Mouse (Mus musculus) kidney, adult 9 months (tissue): ENCODE data around the gene Xpnpep1.

Experiments
- DNase-seq: peaks from one replicate; pipeline ENCODE4 v3.0.0; 2022

Gene Xpnpep1

GRCm38 (mm10) chr19:53040164-53041132 lies at the start of gene Xpnpep1:
TSS of gene Xpnpep1 (minus strand) at chr19:53040214.
- DNase-seq: no peak

DNA sequence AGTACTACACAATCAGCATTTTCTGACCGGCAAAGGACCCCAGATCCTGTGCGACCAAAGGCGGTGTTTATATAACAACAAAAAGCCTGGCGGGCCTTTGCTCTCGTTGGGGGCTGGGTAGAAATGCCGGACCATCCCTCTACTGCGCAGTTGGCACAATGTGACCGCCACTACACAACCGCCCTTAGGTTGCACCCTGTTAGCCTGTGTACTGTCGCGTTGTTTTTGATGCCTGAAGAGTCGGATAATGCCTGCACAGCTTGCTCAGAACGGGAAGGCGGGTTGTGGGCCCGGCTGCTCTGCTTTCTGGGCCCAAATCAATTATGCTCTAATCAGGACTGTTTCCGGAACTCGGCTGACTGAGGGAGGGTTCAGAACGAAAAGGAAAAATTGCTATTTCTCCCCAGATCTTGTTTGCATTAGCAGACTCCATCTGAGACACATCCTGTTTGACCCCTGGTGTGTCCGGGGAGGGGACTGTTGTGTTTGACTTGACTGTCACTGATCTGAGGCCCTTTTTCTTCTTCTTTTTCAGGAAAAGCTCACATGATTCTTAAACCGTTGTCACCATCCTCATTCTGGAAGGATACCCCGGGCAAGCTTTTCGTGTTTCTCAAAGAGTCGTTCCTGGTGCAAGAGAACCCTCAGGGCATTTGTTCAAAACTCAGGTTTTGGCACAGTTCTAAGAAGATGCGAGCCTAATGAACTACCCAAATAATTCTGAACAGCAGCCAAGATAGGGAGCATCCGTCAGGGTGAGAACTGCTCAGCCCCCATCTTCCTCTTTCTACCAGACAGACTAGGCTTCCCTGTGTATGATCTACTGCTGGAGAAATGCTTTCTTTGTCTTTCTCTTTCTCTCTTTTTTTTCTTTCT lies 47.5 kb upstream of the Xpnpep1 start:
- peak; percentile 32 for DNase-seq

DNA sequence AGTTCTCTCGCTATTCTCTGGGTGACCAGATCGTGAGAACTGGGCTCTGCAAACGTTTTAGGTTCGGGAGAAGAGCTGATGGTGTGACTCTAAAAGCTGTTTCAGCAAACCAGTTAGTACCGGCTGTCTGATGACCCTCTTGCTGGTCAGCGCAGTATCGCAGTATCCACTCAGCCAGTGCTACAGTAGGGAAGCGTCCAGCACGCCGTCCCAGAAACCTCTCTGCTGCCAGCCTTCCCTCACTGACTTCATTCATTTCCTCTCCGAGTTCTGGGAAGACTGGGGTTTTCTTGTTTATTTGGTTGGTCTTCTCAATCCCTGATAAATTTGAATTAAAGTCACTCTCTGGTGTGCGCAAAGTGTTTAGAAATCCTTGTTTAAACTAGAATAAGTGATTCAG lies 46.8 kb upstream of the Xpnpep1 start:
- no peak for DNase-seq

DNA sequence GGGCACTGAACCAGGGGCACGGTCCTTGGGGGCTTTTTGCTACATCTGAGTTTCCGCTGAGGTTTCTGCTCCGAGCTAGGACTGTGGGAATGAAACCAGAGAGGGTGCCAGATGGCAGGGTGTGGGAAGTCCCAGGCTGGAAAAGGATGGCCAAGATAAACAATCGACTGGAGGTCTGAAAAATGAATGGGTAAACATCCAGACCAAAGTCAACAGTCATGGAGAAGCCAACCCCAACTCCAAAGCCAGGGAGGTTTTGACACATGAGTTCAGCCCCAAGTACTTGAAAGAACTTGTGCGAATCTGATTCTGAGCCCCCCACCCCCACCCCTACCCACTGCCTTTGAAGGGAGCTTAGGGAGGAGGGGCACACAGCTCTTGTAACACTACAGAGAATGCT lies 44.7 kb upstream of the Xpnpep1 start:
- peak; percentile 52 for DNase-seq

- DNase-seq: no peak
These were observed 42.8 kb upstream of the Xpnpep1 start for GRCm38 (mm10) chr19:53082862-53083261.

- DNase-seq: no peak
These were observed 41.3 kb upstream of the Xpnpep1 start for GRCm38 (mm10) chr19:53081339-53081738.

DNA sequence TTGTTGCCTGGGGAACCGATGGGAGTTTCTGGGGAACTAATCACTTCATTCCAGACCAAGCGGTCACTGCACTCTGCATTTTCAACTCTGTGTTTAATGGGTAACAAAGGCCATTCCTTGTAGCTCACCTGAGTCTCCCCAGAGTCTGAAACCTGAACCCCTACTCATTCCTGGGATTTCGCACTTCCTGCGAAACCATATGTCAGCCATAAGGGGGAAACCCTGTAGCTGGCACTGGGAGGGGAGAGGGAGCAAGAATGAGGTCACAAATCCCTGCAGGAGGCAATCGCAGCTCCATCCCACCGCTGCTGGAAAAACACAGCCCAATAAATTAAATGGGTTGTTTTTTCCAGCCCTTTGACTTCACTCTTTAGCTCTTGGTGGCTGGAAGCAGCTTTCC lies 40.9 kb upstream of the Xpnpep1 start:
- peak; percentile 71 for DNase-seq

GRCm38 (mm10) chr19:53080487-53080886 lies 40.5 kb upstream of the Xpnpep1 start:
- no peak for DNase-seq

GRCm38 (mm10) chr19:53080026-53080425 lies 40.0 kb upstream of the Xpnpep1 start:
- peak; percentile 64 for DNase-seq

- no peak for DNase-seq
These were observed 38.5 kb upstream of the Xpnpep1 start for GRCm38 (mm10) chr19:53078271-53079085.

- DNase-seq: no peak
These were observed 37.3 kb upstream of the Xpnpep1 start for GRCm38 (mm10) chr19:53077278-53077677.

GRCm38 (mm10) chr19:53076238-53076981 lies 36.4 kb upstream of the Xpnpep1 start:
- DNase-seq: peak; percentile 75

GRCm38 (mm10) chr19:53075896-53076237 lies 35.9 kb upstream of the Xpnpep1 start:
- DNase-seq: no peak

DNA sequence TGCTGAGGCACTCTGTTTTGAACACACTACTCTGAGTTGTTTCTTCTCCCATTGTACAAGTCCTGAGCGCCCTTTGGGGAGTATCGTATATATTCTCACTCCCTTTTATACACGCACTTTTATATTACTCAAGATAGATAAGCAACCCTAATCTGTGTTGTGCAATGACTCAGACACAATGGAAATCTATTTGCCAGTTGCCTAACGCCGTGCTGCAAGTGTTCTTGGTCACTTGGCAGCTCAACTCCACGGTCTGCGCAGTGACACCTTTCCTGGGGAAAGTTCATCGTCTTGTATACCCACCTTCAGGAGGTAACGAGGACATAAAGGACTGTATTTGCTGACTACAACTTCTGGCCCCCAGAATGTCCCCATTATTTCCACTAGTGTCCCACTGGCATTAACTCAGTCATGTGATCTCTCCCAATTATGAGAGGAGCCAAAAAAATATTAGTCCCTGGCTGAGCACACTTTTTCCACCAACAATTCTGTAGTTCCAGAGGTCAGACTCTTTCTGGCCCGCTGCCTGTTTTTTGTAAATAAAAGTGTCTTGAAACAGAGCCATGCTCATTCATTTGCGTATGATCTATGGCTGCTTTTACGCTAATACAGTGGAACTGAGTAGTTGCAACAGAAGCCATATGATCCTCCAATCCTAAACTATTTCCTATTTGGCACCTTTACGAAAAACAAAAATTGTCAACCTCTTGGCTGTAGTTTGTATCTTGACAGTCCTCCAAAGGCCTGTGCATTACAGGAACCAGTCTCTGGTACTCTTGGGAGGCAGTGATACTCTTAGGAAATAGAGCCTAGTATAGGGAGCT lies 35.1 kb upstream of the Xpnpep1 start:
- DNase-seq: peak; percentile 81

DNA sequence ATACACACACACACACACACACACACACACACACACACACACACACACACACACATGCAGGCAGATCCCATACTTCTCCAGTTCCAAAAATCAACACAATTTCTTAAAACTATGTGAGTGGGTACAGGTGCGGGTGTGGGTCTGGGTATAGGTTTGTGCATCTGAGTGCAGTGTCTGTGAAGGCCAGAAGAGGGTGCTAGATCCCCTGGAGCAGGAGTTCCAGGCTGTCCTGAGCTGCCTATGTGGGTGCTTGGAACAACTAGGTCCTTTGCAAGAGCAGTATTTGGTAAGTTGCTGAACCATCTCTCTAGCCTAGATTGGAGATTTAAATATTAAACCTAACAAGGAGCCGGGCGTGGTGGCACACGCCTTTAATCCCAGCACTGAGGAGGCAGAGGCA lies 33.5 kb upstream of the Xpnpep1 start:
- DNase-seq: peak; percentile 14

DNA sequence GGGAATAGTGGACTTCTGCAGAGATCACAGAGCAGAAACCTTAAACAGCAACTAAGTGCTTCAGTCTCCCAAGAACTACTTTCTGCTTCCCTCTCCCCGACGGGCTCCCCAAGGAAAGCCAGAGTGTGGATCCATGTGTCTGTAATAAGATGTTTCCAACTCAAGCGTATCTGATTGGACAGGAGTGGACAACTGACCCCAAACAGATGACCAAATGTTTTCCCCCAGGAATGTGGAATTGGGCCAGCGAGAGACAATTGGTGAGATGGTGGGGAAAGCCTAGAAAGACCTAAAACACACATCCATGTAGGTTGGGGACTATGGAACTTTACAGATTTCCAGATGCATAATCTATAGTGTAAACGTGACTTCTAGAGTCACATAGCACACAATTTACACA lies 32.4 kb upstream of the Xpnpep1 start:
- DNase-seq: no peak

DNA sequence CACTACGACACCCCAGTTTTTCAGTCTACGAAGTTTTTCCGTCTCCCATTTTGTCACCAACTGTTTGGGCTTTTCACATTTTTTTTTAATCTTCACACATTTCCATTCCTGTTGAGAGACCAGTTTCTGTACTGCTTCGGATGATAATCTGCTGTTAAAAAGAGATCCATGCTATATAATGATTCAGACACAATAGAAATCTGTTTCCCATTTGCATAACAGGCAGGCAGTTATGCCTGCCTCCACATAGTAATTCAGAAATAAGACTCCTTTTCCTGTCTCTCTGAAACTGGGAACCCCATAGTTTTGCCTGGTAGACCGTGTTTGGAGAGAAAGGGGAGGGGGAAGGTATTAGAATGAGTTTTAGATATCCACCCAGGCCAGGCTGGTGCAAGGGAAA lies 31.6 kb upstream of the Xpnpep1 start:
- DNase-seq: no peak

- no peak for DNase-seq
These were observed 30.9 kb upstream of the Xpnpep1 start for GRCm38 (mm10) chr19:53070870-53071269.

GRCm38 (mm10) chr19:53069451-53069850 lies 29.4 kb upstream of the Xpnpep1 start:
- no peak for DNase-seq

GRCm38 (mm10) chr19:53066934-53067333 lies 26.9 kb upstream of the Xpnpep1 start:
- peak; percentile 66 for DNase-seq

DNA sequence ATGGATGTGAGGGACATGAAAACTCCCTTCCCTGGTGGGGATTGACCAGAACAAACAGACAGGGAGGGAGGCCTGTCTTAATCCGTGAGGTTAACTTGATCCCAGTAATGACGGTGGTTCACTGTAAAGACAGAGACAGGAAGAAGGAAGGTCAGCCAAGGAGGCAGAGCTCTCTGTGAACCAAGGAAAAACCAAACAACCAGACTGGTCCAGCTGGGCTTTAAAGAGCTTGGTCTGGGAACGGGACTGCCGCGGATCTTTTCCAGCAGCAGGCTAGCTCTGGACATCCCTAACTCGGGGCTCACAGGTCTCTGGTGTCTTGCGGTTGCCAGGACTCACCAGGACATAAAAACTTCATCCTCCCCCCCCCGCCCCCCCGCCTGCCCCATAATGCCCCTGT lies 26.5 kb upstream of the Xpnpep1 start:
- no peak for DNase-seq
